Mouse (Mus musculus) thymus, adult 2 months (tissue): ENCODE measurements at regions not wholly inside any gene's neighbourhood (a gene's known extent, or its start where the extent isn't known, plus 50 kb on each side); places are given as distances from the start of the nearest gene placed in this dataset.

Experiments used
- CTCF ChIP-seq: fragments of 200-500 bp; IDR thresholded peaks from 2 replicates; pipeline ENCODE4 v1.5.1; 2012; ENCODE audit warnings: mild to moderate bottlenecking, control low read depth, low read length, moderate library complexity, borderline replicate concordance; ENCODE audit not compliant: control insufficient read depth, poor library complexity, insufficient read depth; ENCODE audit errors: extremely low read depth
- POLR2A ChIP-seq: fragments of 200-500 bp; IDR thresholded peaks from 2 replicates; pipeline ENCODE4 v1.6.1; 2012; ENCODE audit warnings: mild to moderate bottlenecking, low read length, control low read depth, moderate library complexity; ENCODE audit not compliant: control insufficient read depth, poor library complexity, insufficient read depth; ENCODE audit errors: extremely low read depth

- TF ChIP-seq CTCF (no peak), POLR2A (no peak)
These were observed 117.3 kb upstream of the Mki67 start for GRCm38 (mm10) chr7:135833425-135833824.
